Mouse (Mus musculus): Measurements from ENCODE around the gene Nsl1. TPM values are rescaled to one million over a fixed set of nuclear protein-coding genes. Genes with fewer than 3 reads are reported as not detected.

The Nsl1 gene
- polyA plus RNA-seq, 1 experiment, result 35.6 TPM

DNA sequence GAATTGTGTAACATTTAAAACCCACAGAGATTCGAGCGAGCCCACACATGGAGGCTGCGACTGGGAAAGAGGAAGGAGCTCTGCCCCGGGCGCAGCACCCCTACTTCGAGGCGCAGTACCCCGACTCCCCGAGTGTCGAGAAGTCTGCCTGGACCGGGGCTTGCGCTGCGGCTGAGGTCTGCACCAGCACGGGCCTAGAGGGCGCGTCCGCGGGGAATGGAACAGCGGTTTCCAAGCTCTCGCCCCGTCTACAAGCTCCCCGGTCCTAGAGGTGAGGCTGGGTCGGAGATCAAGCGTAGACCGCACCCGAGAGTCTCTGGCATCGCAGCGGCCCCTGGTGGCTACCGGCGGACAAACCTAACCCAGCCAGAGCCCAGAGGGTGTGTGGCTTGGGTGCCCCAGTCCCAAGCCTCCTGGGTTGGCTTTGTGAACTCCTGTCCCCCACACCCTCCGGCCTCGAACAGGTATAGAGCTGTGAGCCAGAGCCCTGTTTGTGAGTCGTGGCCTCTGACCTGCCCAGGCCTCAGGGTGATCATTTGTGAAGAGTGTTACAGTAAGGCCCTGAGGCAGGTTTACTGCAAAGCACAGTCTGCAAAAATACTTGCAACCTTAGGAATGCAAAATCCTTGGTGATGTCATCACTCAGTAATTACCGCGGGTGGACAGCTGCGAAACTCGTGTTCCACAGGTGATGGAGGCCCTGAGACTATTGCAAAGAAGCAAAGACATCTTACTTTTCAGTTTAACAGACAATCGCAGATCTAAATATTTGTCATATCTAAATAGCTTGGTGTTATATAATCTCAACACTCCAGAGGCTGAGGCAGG, 63.2 kb downstream of the Nsl1 start:
- Histone ChIP-seq H3K9ac (ENCODE audit: low read depth, poor library complexity, severe bottlenecking) (no peak overlapping the region), H3K36me3 (ENCODE audit: control insufficient read depth, insufficient read depth, low read length, poor library complexity, severe bottlenecking) (no peaks in the 10 kb centered on the region), H3K27me3 (ENCODE audit: control insufficient read depth, insufficient read depth, low read length, poor library complexity, severe bottlenecking) (no peaks in the 10 kb centered on the region), H3K27ac (ENCODE audit: insufficient read depth, low read length) (no peak overlapping the region), H3K4me3 (ENCODE audit: low read depth, low read length) (peak overlapping the region; percentile 55), H3K4me1 (ENCODE audit: control insufficient read depth, insufficient read depth, low read length) (no peaks in the 10 kb centered on the region), H3K9me3 (replicated peaks; ENCODE audit: control insufficient read depth, insufficient read depth, low read length, poor library complexity, severe bottlenecking) (no peaks in the 10 kb centered on the region; the same call in 1 of the 2 replicates)
- peak; percentile 79 for TF ChIP-seq CTCF (IDR thresholded peaks at IDR 0.05; ENCODE audit: low read depth, low read length)
- TF ChIP-seq EP300 (IDR thresholded peaks at IDR 0.05; ENCODE audit: insufficient read depth, low read depth, low read length), result no peak

DNA sequence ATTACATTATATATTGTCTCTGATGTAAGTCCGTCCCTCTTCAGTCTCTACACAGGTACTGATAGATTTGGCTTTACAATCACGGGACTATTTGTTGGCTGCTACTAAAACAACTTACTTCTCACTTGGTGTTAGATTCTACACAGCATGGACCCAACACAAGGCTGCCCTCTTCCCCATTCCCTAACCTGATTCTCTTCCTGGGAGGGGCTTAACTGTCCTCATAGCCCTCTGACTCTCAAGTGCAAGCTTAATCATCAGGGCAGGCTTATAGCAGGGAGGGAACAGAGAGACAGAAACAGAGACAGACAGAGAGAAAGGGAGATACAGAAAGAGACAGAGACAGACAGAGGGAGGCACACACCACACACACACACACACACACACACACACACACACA, 68.9 kb downstream of the Nsl1 start:
- Histone ChIP-seq H3K4me1 (ENCODE audit: control insufficient read depth, insufficient read depth, low read length) (no peaks in the 10 kb centered on the region), H3K4me3 (ENCODE audit: low read depth, low read length) (no peak overlapping the region), H3K36me3 (ENCODE audit: control insufficient read depth, insufficient read depth, low read length, poor library complexity, severe bottlenecking) (no peaks in the 10 kb centered on the region), H3K9ac (ENCODE audit: low read depth, poor library complexity, severe bottlenecking) (no peak overlapping the region), H3K9me3 (replicated peaks; ENCODE audit: control insufficient read depth, insufficient read depth, low read length, poor library complexity, severe bottlenecking) (no peaks in the 10 kb centered on the region; the same call in 1 of the 2 replicates), H3K27me3 (ENCODE audit: control insufficient read depth, insufficient read depth, low read length, poor library complexity, severe bottlenecking) (no peaks in the 10 kb centered on the region), H3K27ac (ENCODE audit: insufficient read depth, low read length) (no peak overlapping the region)
- no peak for TF ChIP-seq POLR2A (IDR thresholded peaks at IDR 0.05; ENCODE audit: insufficient read depth, low read length)
- no peak for TF ChIP-seq CTCF (IDR thresholded peaks at IDR 0.05; ENCODE audit: low read depth, low read length)
- TF ChIP-seq EP300 (IDR thresholded peaks at IDR 0.05; ENCODE audit: insufficient read depth, low read depth, low read length), result no peak

DNA sequence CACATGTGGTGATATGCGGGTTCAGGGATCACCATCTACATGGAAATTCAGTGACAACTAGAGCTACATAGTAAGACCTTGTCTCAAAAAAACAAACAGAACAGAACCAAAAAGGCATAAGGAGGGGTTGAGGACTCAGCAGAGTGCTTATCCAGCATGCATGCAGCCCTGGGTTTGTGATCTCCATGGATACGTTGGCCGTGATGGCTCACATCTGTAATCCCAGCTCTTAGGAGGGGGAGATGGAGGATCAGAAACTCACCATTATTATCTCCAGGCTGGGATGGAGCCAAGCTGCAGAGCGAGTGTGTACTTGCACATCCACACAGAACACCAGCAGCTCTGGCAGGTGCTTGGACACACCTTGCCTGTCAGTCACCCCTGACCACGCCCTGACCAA, 69.4 kb downstream of the Nsl1 start:
- H3K27me3 ChIP-seq (ENCODE audit: control insufficient read depth, insufficient read depth, low read length, poor library complexity, severe bottlenecking), result no peaks in the 10 kb centered on the region
- H3K4me1 ChIP-seq (ENCODE audit: control insufficient read depth, insufficient read depth, low read length), result no peaks in the 10 kb centered on the region
- H3K9me3 ChIP-seq (replicated peaks; ENCODE audit: control insufficient read depth, insufficient read depth, low read length, poor library complexity, severe bottlenecking), result no peaks in the 10 kb centered on the region; the same call in 1 of the 2 replicates
- no peak overlapping the region for H3K4me3 ChIP-seq (ENCODE audit: low read depth, low read length)
- TF ChIP-seq CTCF (IDR thresholded peaks at IDR 0.05; ENCODE audit: low read depth, low read length) (no peak), EP300 (IDR thresholded peaks at IDR 0.05; ENCODE audit: insufficient read depth, low read depth, low read length) (no peak)
- H3K27ac ChIP-seq (ENCODE audit: insufficient read depth, low read length), result no peak overlapping the region
- no peaks in the 10 kb centered on the region for H3K36me3 ChIP-seq (ENCODE audit: control insufficient read depth, insufficient read depth, low read length, poor library complexity, severe bottlenecking)
- H3K9ac ChIP-seq (ENCODE audit: low read depth, poor library complexity, severe bottlenecking), result no peak overlapping the region

DNA sequence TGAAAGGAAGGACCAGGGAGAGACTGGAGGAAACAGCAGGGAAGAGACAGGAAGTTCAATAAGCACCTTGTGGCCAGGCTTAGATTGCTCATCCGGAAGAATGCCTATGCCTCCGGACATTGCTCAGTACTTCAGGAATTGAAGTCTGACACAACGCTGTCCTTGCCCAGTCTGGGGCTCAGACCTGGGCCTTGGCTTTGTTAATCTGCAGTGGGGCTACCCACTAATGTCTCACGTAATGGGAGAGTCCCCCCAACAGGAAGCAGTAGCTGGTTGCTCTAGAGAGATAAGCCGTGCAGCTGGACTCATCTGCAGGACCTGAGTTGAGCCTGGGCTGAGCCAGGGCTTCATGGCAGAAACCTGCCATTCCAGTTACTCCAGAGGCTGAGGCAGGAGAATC, 70.1 kb downstream of the Nsl1 start:
- H3K27ac ChIP-seq (ENCODE audit: insufficient read depth, low read length), result no peak overlapping the region
- H3K27me3 ChIP-seq (ENCODE audit: control insufficient read depth, insufficient read depth, low read length, poor library complexity, severe bottlenecking), result no peaks in the 10 kb centered on the region
- H3K9ac ChIP-seq (ENCODE audit: low read depth, poor library complexity, severe bottlenecking), result no peak overlapping the region
- no peaks in the 10 kb centered on the region; the same call in 1 of the 2 replicates for H3K9me3 ChIP-seq (replicated peaks; ENCODE audit: control insufficient read depth, insufficient read depth, low read length, poor library complexity, severe bottlenecking)
- H3K4me1 ChIP-seq (ENCODE audit: control insufficient read depth, insufficient read depth, low read length), result no peaks in the 10 kb centered on the region
- no peaks in the 10 kb centered on the region for H3K36me3 ChIP-seq (ENCODE audit: control insufficient read depth, insufficient read depth, low read length, poor library complexity, severe bottlenecking)
- TF ChIP-seq POLR2A (IDR thresholded peaks at IDR 0.05; ENCODE audit: insufficient read depth, low read length) (no peak), CTCF (IDR thresholded peaks at IDR 0.05; ENCODE audit: low read depth, low read length) (no peak), EP300 (IDR thresholded peaks at IDR 0.05; ENCODE audit: insufficient read depth, low read depth, low read length) (no peak)
- no peak overlapping the region for H3K4me3 ChIP-seq (ENCODE audit: low read depth, low read length)

DNA sequence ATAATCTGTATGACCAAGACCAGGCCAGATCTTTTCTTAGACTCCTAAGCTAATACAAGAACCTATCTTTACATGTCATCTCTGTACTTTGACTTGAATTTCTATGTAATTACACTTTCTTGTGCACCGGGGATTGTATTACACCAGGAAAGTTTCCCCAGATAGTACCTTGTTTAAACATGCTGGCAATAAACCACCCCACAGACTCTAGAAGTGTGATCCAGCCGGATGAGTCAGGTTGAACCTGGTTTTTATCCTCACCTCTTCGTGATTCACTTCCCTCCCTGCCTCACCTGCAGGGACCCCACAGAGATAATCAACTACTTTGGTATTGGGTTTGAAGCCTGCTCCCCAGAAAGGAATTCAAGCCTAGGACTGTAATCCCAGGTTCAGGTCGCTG, 72.6 kb downstream of the Nsl1 start:
- H3K27me3 ChIP-seq (ENCODE audit: control insufficient read depth, insufficient read depth, low read length, poor library complexity, severe bottlenecking), result no peaks in the 10 kb centered on the region
- H3K9ac ChIP-seq (ENCODE audit: low read depth, poor library complexity, severe bottlenecking), result no peak overlapping the region
- TF ChIP-seq POLR2A (IDR thresholded peaks at IDR 0.05; ENCODE audit: insufficient read depth, low read length) (no peak), CTCF (IDR thresholded peaks at IDR 0.05; ENCODE audit: low read depth, low read length) (no peak), EP300 (IDR thresholded peaks at IDR 0.05; ENCODE audit: insufficient read depth, low read depth, low read length) (no peak)
- H3K9me3 ChIP-seq (replicated peaks; ENCODE audit: control insufficient read depth, insufficient read depth, low read length, poor library complexity, severe bottlenecking), result no peaks in the 10 kb centered on the region
- no peaks in the 10 kb centered on the region for H3K4me1 ChIP-seq (ENCODE audit: control insufficient read depth, insufficient read depth, low read length)
- H3K27ac ChIP-seq (ENCODE audit: insufficient read depth, low read length), result no peak overlapping the region
- no peak overlapping the region for H3K4me3 ChIP-seq (ENCODE audit: low read depth, low read length)
- no peaks in the 10 kb centered on the region for H3K36me3 ChIP-seq (ENCODE audit: control insufficient read depth, insufficient read depth, low read length, poor library complexity, severe bottlenecking)

Other genes with a start within 250 kb of the Nsl1 start
- 21.3 and 21.6 TPM in 2 replicates for gene Rps6kc1, start 151.2 kb upstream of the Nsl1 start, polyA plus RNA-seq (2011; ENCODE audit: insufficient read depth, insufficient read length, low read depth, missing spikeins)
- 19.7 and 20.8 TPM in 2 replicates for gene Angel2, start 137.9 kb upstream of the Nsl1 start, polyA plus RNA-seq (2011; ENCODE audit: insufficient read depth, insufficient read length, low read depth, missing spikeins)
- gene Vash2, start 83.7 kb upstream of the Nsl1 start, polyA plus RNA-seq (2011; ENCODE audit: insufficient read depth, insufficient read length, low read depth, missing spikeins), result 4.2 and 4.7 TPM in 2 replicates
- 8.3 and 10.0 TPM in 2 replicates for gene Flvcr1, start 36.9 kb upstream of the Nsl1 start, polyA plus RNA-seq (2011; ENCODE audit: insufficient read depth, insufficient read length, low read depth, missing spikeins)
- not detected in 2 replicates for gene Spata45, start 26.4 kb upstream of the Nsl1 start, polyA plus RNA-seq (2011; ENCODE audit: insufficient read depth, insufficient read length, low read depth, missing spikeins)
- gene Tatdn3, start 80 bp upstream of the Nsl1 start, polyA plus RNA-seq (2011; ENCODE audit: insufficient read depth, insufficient read length, low read depth, missing spikeins), result 9.5 and 12.0 TPM in 2 replicates
- 2.0 and 2.7 TPM in 2 replicates for gene Batf3, start 34.8 kb downstream of the Nsl1 start, polyA plus RNA-seq (2011; ENCODE audit: insufficient read depth, insufficient read length, low read depth, missing spikeins)
- not detected in 2 replicates for gene Fam71a, start 101.8 kb downstream of the Nsl1 start, polyA plus RNA-seq (2011; ENCODE audit: insufficient read depth, insufficient read length, low read depth, missing spikeins)
- 4.4 and 7.2 TPM in 2 replicates for gene Atf3, start 155.0 kb downstream of the Nsl1 start, polyA plus RNA-seq (2011; ENCODE audit: insufficient read depth, insufficient read length, low read depth, missing spikeins)